Mouse (Mus musculus): ENCODE measurements at regions not wholly inside any gene's neighbourhood (a gene's known extent, or its start where the extent isn't known, plus 50 kb on each side); places are given as distances from the start of the nearest gene placed in this dataset.

DNA sequence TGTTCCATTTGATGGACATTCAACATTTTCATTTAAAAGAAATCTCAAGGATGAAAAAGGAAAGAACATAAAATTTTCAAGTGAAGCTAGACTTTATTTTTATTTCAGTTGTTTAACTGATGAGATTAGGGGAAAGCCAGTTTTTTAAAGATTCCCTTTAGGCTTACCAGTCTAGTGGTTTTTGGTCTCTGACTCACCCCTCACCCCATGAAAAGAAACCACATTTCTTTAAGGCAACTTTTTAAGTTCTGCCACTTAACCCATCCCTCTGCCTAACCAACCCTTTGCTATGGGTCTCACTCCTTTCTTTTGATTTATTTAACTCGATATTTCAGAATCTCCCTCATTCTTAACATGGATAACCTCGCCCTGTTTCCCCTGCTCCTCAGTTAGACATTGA lies 388.1 kb upstream of the Mef2c start:
- TF ChIP-seq POLR2A (IDR thresholded peaks at IDR 0.05; ENCODE audit: insufficient read depth, low read depth, low read length) (no peak), CTCF (IDR thresholded peaks at IDR 0.05; ENCODE audit: insufficient read depth, low read depth, low read length) (no peak)

Measured in olfactory bulb, adult 2 months (tissue).